Mouse (Mus musculus): ENCODE data around the gene Chd1l. TPM values are rescaled to one million over a fixed set of nuclear protein-coding genes. Genes with fewer than 3 reads are reported as not detected.

The Chd1l gene
- polyA plus RNA-seq, 1 experiment from 2014 or later: 6.4 TPM

- H3K4me1 ChIP-seq (ENCODE audit: control insufficient read depth, insufficient read depth, low read length): no peaks in the 10 kb centered on the region
- no peak for ATAC-seq (ENCODE audit: low FRiP score, low TSS enrichment)
These were observed 18.5 kb upstream of the Chd1l start, which contains the start of gene Fmo5 for GRCm38 (mm10) chr3:97628391-97629001. Gene Fmo5 (plus strand): TSS chr3:97628804.

GRCm38 (mm10) chr3:97627893-97628292 is 17.9 kb upstream of the Chd1l start:
- no peak for ATAC-seq (ENCODE audit: low FRiP score, low TSS enrichment)
- Histone ChIP-seq H3K4me1 (ENCODE audit: control insufficient read depth, insufficient read depth, low read length) (no peaks in the 10 kb centered on the region), H3K36me3 (ENCODE audit: control insufficient read depth, insufficient read depth, low read length) (no peaks in the 10 kb centered on the region), H3K9ac (replicated peaks; ENCODE audit: low read length) (no peak overlapping the region), H3K4me3 (replicated peaks; ENCODE audit: low read depth, low read length) (no peak overlapping the region), H3K4me2 (ENCODE audit: low read length) (no peak overlapping the region), H3K9me3 (ENCODE audit: control insufficient read depth, low read length) (no peaks in the 10 kb centered on the region), H3K27me3 (ENCODE audit: control insufficient read depth, insufficient read depth, low read length) (no peaks in the 10 kb centered on the region), H3K27ac (replicated peaks; ENCODE audit: low read depth, low read length) (no peak overlapping the region)
- WGBS: 85% methylated on average over 7 of the region's 7 CpGs
- no peak for DNase-seq

More at GRCm38 (mm10) chr3:97628391-97629001, 18.5 kb upstream of the Chd1l start, which contains the start of gene Fmo5:
- DNase-seq: peak; percentile 16
- Histone ChIP-seq H3K4me2 (ENCODE audit: low read length) (peak within 1 kb of the TSS; percentile 39), H3K27me3 (ENCODE audit: control insufficient read depth, insufficient read depth, low read length) (no peaks in the 10 kb centered on the region), H3K27ac (replicated peaks; ENCODE audit: low read depth, low read length) (no peak within 1 kb of the TSS), H3K9me3 (ENCODE audit: control insufficient read depth, low read length) (no peaks in the 10 kb centered on the region), H3K36me3 (ENCODE audit: control insufficient read depth, insufficient read depth, low read length) (no peaks in the 10 kb centered on the region), H3K9ac (replicated peaks; ENCODE audit: low read length) (peak within 1 kb of the TSS; percentile 4; the same call in 1 of the 2 replicates), H3K4me3 (replicated peaks; ENCODE audit: low read depth, low read length) (0 out of 2 replicates have a peak within 1 kb of the TSS, but pooled peaks have one; percentile 2)
- WGBS: 7% methylated on average over 18 of the region's 18 CpGs

GRCm38 (mm10) chr3:97624611-97625010 is 14.6 kb upstream of the Chd1l start:
- ATAC-seq (ENCODE audit: low FRiP score, low TSS enrichment) (no peak), DNase-seq (no peak)
- Histone ChIP-seq H3K27me3 (ENCODE audit: control insufficient read depth, insufficient read depth, low read length) (no peaks in the 10 kb centered on the region), H3K4me2 (ENCODE audit: low read length) (no peak overlapping the region), H3K4me3 (replicated peaks; ENCODE audit: low read depth, low read length) (no peak overlapping the region), H3K27ac (replicated peaks; ENCODE audit: low read depth, low read length) (no peak overlapping the region), H3K9ac (replicated peaks; ENCODE audit: low read length) (no peak overlapping the region), H3K36me3 (ENCODE audit: control insufficient read depth, insufficient read depth, low read length) (no peaks in the 10 kb centered on the region), H3K9me3 (ENCODE audit: control insufficient read depth, low read length) (no peaks in the 10 kb centered on the region), H3K4me1 (ENCODE audit: control insufficient read depth, insufficient read depth, low read length) (no peaks in the 10 kb centered on the region)
- WGBS: 35% methylated on average over 2 of the region's 2 CpGs

GRCm38 (mm10) chr3:97620657-97621056 is 10.7 kb upstream of the Chd1l start:
- H3K27ac ChIP-seq (replicated peaks; ENCODE audit: low read depth, low read length): no peak overlapping the region
- WGBS: 92% methylated on average over 4 of the region's 4 CpGs
- DNase-seq: no peak
- H3K9ac ChIP-seq (replicated peaks; ENCODE audit: low read length): no peak overlapping the region
- no peaks in the 10 kb centered on the region for H3K9me3 ChIP-seq (ENCODE audit: control insufficient read depth, low read length)
- H3K4me3 ChIP-seq (replicated peaks; ENCODE audit: low read depth, low read length): no peak overlapping the region
- no peaks in the 10 kb centered on the region for H3K4me1 ChIP-seq (ENCODE audit: control insufficient read depth, insufficient read depth, low read length)
- H3K36me3 ChIP-seq (ENCODE audit: control insufficient read depth, insufficient read depth, low read length): no peaks in the 10 kb centered on the region
- ATAC-seq (ENCODE audit: low FRiP score, low TSS enrichment): no peak
- H3K4me2 ChIP-seq (ENCODE audit: low read length): no peak overlapping the region
- no peaks in the 10 kb centered on the region for H3K27me3 ChIP-seq (ENCODE audit: control insufficient read depth, insufficient read depth, low read length)

- H3K4me3 ChIP-seq (replicated peaks; ENCODE audit: low read depth, low read length): no peak overlapping the region
- no peaks in the 10 kb centered on the region for H3K4me1 ChIP-seq (ENCODE audit: control insufficient read depth, insufficient read depth, low read length)
- no peak for DNase-seq
- no peak overlapping the region for H3K9ac ChIP-seq (replicated peaks; ENCODE audit: low read length)
- H3K27ac ChIP-seq (replicated peaks; ENCODE audit: low read depth, low read length): no peak overlapping the region
- H3K27me3 ChIP-seq (ENCODE audit: control insufficient read depth, insufficient read depth, low read length): no peaks in the 10 kb centered on the region
- H3K4me2 ChIP-seq (ENCODE audit: low read length): no peak overlapping the region
- WGBS: 88% methylated on average over 8 of the region's 8 CpGs
- no peak for ATAC-seq (ENCODE audit: low FRiP score, low TSS enrichment)
- H3K9me3 ChIP-seq (ENCODE audit: control insufficient read depth, low read length): no peaks in the 10 kb centered on the region
- H3K36me3 ChIP-seq (ENCODE audit: control insufficient read depth, insufficient read depth, low read length): no peaks in the 10 kb centered on the region
These were observed 7.9 kb upstream of the Chd1l start for GRCm38 (mm10) chr3:97617899-97618298.

- Histone ChIP-seq H3K4me3 (replicated peaks; ENCODE audit: low read depth, low read length) (no peak overlapping the region), H3K4me1 (ENCODE audit: control insufficient read depth, insufficient read depth, low read length) (no peaks in the 10 kb centered on the region), H3K27me3 (ENCODE audit: control insufficient read depth, insufficient read depth, low read length) (no peaks in the 10 kb centered on the region), H3K27ac (replicated peaks; ENCODE audit: low read depth, low read length) (no peak overlapping the region), H3K4me2 (ENCODE audit: low read length) (no peak overlapping the region), H3K9ac (replicated peaks; ENCODE audit: low read length) (no peak overlapping the region), H3K9me3 (ENCODE audit: control insufficient read depth, low read length) (no peaks in the 10 kb centered on the region), H3K36me3 (ENCODE audit: control insufficient read depth, insufficient read depth, low read length) (no peaks in the 10 kb centered on the region)
- WGBS: 93% methylated on average over 18 of the region's 19 CpGs
- no peak for ATAC-seq (ENCODE audit: low FRiP score, low TSS enrichment)
- DNase-seq: no peak
These were observed 7.3 kb upstream of the Chd1l start for GRCm38 (mm10) chr3:97617091-97617825.

GRCm38 (mm10) chr3:97615933-97616332 is 5.9 kb upstream of the Chd1l start:
- Histone ChIP-seq H3K4me2 (ENCODE audit: low read length) (no peak overlapping the region), H3K4me1 (ENCODE audit: control insufficient read depth, insufficient read depth, low read length) (no peaks in the 10 kb centered on the region), H3K36me3 (ENCODE audit: control insufficient read depth, insufficient read depth, low read length) (no peaks in the 10 kb centered on the region), H3K9me3 (ENCODE audit: control insufficient read depth, low read length) (no peaks in the 10 kb centered on the region), H3K4me3 (replicated peaks; ENCODE audit: low read depth, low read length) (no peak overlapping the region), H3K27me3 (ENCODE audit: control insufficient read depth, insufficient read depth, low read length) (no peaks in the 10 kb centered on the region), H3K9ac (replicated peaks; ENCODE audit: low read length) (no peak overlapping the region), H3K27ac (replicated peaks; ENCODE audit: low read depth, low read length) (no peak overlapping the region)
- WGBS: 87% methylated on average over 4 of the region's 4 CpGs
- DNase-seq (no peak), ATAC-seq (ENCODE audit: low FRiP score, low TSS enrichment) (no peak)

GRCm38 (mm10) chr3:97615154-97615553 is 5.2 kb upstream of the Chd1l start:
- Histone ChIP-seq H3K9me3 (ENCODE audit: control insufficient read depth, low read length) (no peaks in the 10 kb centered on the region), H3K27me3 (ENCODE audit: control insufficient read depth, insufficient read depth, low read length) (no peaks in the 10 kb centered on the region), H3K4me2 (ENCODE audit: low read length) (no peak overlapping the region), H3K4me3 (replicated peaks; ENCODE audit: low read depth, low read length) (no peak overlapping the region), H3K27ac (replicated peaks; ENCODE audit: low read depth, low read length) (no peak overlapping the region), H3K9ac (replicated peaks; ENCODE audit: low read length) (no peak overlapping the region), H3K36me3 (ENCODE audit: control insufficient read depth, insufficient read depth, low read length) (no peaks in the 10 kb centered on the region), H3K4me1 (ENCODE audit: control insufficient read depth, insufficient read depth, low read length) (no peaks in the 10 kb centered on the region)
- WGBS: 54% methylated on average over 1 of the region's 1 CpGs
- no peak for ATAC-seq (ENCODE audit: low FRiP score, low TSS enrichment)
- no peak for DNase-seq

GRCm38 (mm10) chr3:97611021-97611420 is 1.0 kb upstream of the Chd1l start:
- ATAC-seq (ENCODE audit: low FRiP score, low TSS enrichment) (no peak), DNase-seq (no peak)
- no peak overlapping the region for H3K27ac ChIP-seq (replicated peaks; ENCODE audit: low read depth, low read length)
- no peaks in the 10 kb centered on the region for H3K9me3 ChIP-seq (ENCODE audit: control insufficient read depth, low read length)
- H3K9ac ChIP-seq (replicated peaks; ENCODE audit: low read length): no peak overlapping the region
- no peaks in the 10 kb centered on the region for H3K4me1 ChIP-seq (ENCODE audit: control insufficient read depth, insufficient read depth, low read length)
- no peaks in the 10 kb centered on the region for H3K36me3 ChIP-seq (ENCODE audit: control insufficient read depth, insufficient read depth, low read length)
- H3K4me2 ChIP-seq (ENCODE audit: low read length): no peak overlapping the region
- no peak overlapping the region for H3K4me3 ChIP-seq (replicated peaks; ENCODE audit: low read depth, low read length)
- H3K27me3 ChIP-seq (ENCODE audit: control insufficient read depth, insufficient read depth, low read length): no peaks in the 10 kb centered on the region
- 92% methylated on average over 6 of the region's 6 CpGs for WGBS

Measured in midbrain, embryonic 14.5 days (tissue).